Mouse (Mus musculus) intestine, embryonic 14.5 days (tissue): ENCODE data around the gene Pank4. TPM values are rescaled to one million over a fixed set of nuclear protein-coding genes. Genes with fewer than 3 reads are reported as not detected.

Source experiments
- ATAC-seq: fragments of 200-750 bp; cut with Nextera tagmentation; replicated peaks from 2 replicates; pipeline ENCODE4 v1.8.0; 2017; ENCODE audit warnings: low read depth, moderate number of reproducible peaks, moderate TSS enrichment, moderate library complexity; ENCODE audit not compliant: low FRiP score, low TSS enrichment
- DNase-seq: peaks from one replicate; pipeline ENCODE4 v3.0.0-alpha.2; 2018; ENCODE audit warnings: low spot score
- H3K27ac ChIP-seq: fragments of 300-500 bp; sonication (generic); 2 replicates; pipeline ENCODE4 v1.5.1; 2014; ENCODE audit warnings: low read depth, mild to moderate bottlenecking, control low read depth
- H3K27me3 ChIP-seq: fragments of 300-500 bp; sonication (generic); replicated peaks from 2 replicates; pipeline ENCODE4 v1.6.1; 2014; ENCODE audit warnings: low read length, control low read depth; ENCODE audit not compliant: control insufficient read depth, insufficient read depth
- H3K36me3 ChIP-seq: fragments of 300-500 bp; sonication (generic); 2 replicates; pipeline ENCODE4 v1.6.1; 2014; ENCODE audit warnings: low read length, control low read depth; ENCODE audit not compliant: control insufficient read depth, insufficient read depth
- H3K4me1 ChIP-seq: fragments of 300-500 bp; sonication (generic); replicated peaks from 2 replicates; pipeline ENCODE4 v1.6.1; 2014; ENCODE audit warnings: low read length, control low read depth, mixed read lengths; ENCODE audit not compliant: control insufficient read depth, insufficient read depth
- H3K4me2 ChIP-seq: fragments of 300-500 bp; sonication (generic); 2 replicates; pipeline ENCODE4 v1.6.1; 2014; ENCODE audit warnings: low read length
- H3K4me3 ChIP-seq: fragments of 300-500 bp; sonication (generic); 2 replicates; pipeline ENCODE4 v1.5.1; 2014; ENCODE audit warnings: low read depth, low read length, control low read depth, mixed read lengths
- H3K9ac ChIP-seq: fragments of 300-500 bp; sonication (generic); 2 replicates; pipeline ENCODE4 v1.6.1; 2014; ENCODE audit warnings: mild to moderate bottlenecking, low read length
- H3K9me3 ChIP-seq: fragments of 300-500 bp; sonication (generic); 2 replicates; pipeline ENCODE4 v1.6.1; 2016; ENCODE audit warnings: low read length, control low read depth; ENCODE audit not compliant: control insufficient read depth
- WGBS: fragments of 180-500 bp; shearing (Covaris S2); extraction: QIAGEN DNeasy Blood & Tissue Kit; methylation state at CpG from one replicate; pipeline ENCODE4 v1.1.7; 2014; 5-methylcytosine and 5-hydroxymethylcytosine counted together
- polyA plus RNA-seq: library from polyadenylated mRNA; unstranded; fragments of >200 nt; fragmentation: Nextera tagmentation; extraction: Ambion mirVana; gene quantifications from 2 replicates; pipeline ENCODE4 v1.2.1, GENCODE M21; 2014

The Pank4 gene
- polyA plus RNA-seq, 1 experiment from 2014 or later, result 45.4 TPM

DNA sequence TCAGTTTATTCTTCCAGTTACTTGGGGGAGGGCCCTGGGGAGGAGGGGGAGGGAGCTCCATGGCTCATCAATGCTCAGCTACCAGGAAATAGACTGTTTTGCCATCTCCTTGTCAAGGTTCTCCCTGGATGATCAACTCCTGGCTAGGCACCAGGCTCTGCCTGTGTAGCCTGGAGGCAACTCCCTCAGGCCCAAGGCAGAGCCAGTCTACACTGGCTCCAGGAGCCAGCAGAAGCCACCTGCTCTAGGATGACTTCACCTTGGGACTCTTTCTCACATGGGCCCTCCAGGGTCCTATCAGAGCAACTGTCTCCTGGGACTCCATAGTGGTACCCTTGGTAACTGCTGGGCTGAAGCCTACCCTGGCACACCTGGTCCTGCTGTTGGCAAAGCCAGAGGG lies 44.2 kb downstream of the Pank4 start:
- no peak overlapping the region for H3K9ac ChIP-seq
- no peaks in the 10 kb centered on the region for H3K9me3 ChIP-seq
- H3K27ac ChIP-seq, result no peak overlapping the region
- no peak overlapping the region for H3K4me3 ChIP-seq
- no peaks in the 10 kb centered on the region for H3K4me1 ChIP-seq
- H3K4me2 ChIP-seq, result no peak overlapping the region
- H3K36me3 ChIP-seq, result no peaks in the 10 kb centered on the region
- DNase-seq, result no peak
- no peak for ATAC-seq
- H3K27me3 ChIP-seq, result no peaks in the 10 kb centered on the region

DNA sequence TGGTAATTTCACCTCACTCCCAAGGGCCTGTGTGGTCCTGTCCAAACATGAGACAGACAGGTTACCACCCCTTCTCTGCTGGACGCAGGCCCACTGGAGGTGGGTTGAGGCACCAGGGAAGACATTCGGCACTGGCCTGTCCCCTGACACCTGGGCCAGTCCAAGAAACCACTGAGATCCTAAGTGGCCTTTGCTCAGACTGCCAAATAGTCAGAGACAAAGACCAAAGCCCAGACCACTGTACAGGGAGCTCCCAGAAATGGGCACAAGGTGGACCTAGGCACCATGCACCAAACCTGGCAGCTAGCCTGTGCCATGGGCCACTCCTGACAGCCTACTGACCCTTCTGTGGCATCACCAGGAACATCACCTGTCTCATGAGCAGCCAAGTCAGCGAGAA lies 45.3 kb downstream of the Pank4 start:
- Histone ChIP-seq H3K4me2 (no peak overlapping the region), H3K27me3 (no peaks in the 10 kb centered on the region), H3K4me3 (no peak overlapping the region), H3K9ac (no peak overlapping the region), H3K27ac (no peak overlapping the region), H3K9me3 (no peaks in the 10 kb centered on the region), H3K36me3 (no peaks in the 10 kb centered on the region), H3K4me1 (no peaks in the 10 kb centered on the region)
- 87% methylated on average over 3 of the region's 3 CpGs for WGBS
- no peak for DNase-seq
- ATAC-seq, result no peak

DNA sequence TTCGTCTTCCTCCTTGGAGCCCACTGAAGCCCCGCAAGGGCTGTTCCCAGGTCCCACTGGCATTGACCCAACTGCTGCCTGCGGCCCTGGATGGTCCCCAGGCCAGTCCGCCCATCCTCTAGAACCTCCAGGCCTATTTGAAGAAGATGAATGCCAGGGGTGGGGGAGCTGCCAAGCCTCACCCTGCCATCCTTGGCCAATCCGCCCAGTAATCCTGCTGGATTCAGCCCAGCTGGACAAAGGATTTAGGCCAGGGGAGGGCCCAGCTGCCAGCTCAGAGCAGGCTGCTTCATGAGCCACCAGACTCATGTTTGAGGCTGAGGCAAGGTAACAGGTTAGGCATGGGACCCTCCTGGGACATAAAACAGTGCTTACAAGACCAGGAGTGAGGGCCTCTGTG lies 46.9 kb downstream of the Pank4 start:
- ATAC-seq (no peak), DNase-seq (no peak)
- Histone ChIP-seq H3K9me3 (no peaks in the 10 kb centered on the region), H3K4me2 (no peak overlapping the region), H3K36me3 (no peaks in the 10 kb centered on the region), H3K27me3 (no peaks in the 10 kb centered on the region), H3K9ac (no peak overlapping the region), H3K27ac (no peak overlapping the region), H3K4me1 (no peaks in the 10 kb centered on the region), H3K4me3 (no peak overlapping the region)
- WGBS, result 91% methylated on average over 5 of the region's 5 CpGs

DNA sequence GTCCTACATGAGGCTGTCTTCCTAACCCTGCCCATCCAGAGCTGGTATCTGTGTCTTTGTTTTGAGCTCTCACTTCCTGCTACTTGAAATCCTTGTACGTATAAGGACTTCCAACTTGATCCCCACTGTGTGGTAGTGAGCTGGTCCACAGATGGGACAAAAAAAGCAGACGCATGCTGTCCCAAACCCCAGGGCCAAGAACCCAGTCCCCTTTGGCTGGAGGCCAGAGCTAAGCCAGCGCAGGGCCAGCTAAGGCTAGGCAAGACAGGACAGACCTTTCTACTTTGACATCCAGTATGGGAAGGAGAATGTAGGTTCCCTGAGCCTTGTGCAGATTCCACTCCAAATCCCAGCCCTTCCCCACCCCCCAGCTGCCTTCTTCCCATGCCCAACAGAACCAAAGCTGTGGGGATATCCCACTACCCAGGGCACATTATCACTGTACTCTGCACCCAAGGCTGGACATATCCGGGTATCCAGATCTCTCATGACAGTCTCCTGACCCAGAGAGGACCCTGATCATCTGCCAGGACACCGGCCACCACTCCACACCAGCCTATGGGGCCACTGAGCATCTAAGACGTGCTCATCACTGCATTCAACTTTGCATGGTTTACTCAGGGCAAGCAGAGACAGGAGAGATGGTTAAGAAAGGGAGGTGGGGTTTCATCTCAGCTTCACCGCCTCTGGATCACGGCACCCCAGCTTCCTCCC lies 47.5 kb downstream of the Pank4 start:
- Histone ChIP-seq H3K9ac (no peak overlapping the region), H3K27ac (no peak overlapping the region)

DNA sequence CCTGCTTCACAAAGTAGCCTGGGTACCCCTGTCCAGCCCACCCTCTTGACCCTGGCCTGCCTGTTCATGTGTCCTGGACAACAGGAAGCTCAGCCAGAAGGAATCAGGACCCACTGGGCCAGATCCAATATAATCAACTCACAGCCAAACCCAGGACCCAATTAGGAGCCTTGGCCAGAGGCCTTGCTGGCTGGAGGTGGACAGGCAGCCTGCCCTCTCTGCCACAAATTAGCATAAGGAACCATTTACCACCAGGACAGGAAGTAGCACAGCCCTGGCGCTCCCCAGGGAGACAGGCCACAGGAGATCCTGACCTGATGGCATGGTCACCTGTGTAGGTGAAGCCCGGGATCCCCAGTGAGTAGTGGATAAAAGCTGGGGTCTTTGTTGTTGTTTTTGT lies 48.2 kb downstream of the Pank4 start:
- Histone ChIP-seq H3K9ac (no peak overlapping the region), H3K4me1 (no peaks in the 10 kb centered on the region), H3K36me3 (no peaks in the 10 kb centered on the region), H3K9me3 (no peaks in the 10 kb centered on the region), H3K27ac (no peak overlapping the region), H3K4me2 (no peak overlapping the region), H3K27me3 (no peaks in the 10 kb centered on the region), H3K4me3 (no peak overlapping the region)
- WGBS, result 63% methylated on average over 2 of the region's 2 CpGs
- DNase-seq (no peak), ATAC-seq (no peak)

More for the DNA sequence above, 47.5 kb downstream of the Pank4 start:
- DNase-seq (no peak), ATAC-seq (no peak)
- no peaks in the 10 kb centered on the region for H3K9me3 ChIP-seq
- no peak overlapping the region for H3K4me2 ChIP-seq
- WGBS, result 76% methylated on average over 8 of the region's 8 CpGs
- no peaks in the 10 kb centered on the region for H3K27me3 ChIP-seq
- H3K4me1 ChIP-seq, result no peaks in the 10 kb centered on the region
- H3K4me3 ChIP-seq, result no peak overlapping the region
- no peaks in the 10 kb centered on the region for H3K36me3 ChIP-seq

DNA sequence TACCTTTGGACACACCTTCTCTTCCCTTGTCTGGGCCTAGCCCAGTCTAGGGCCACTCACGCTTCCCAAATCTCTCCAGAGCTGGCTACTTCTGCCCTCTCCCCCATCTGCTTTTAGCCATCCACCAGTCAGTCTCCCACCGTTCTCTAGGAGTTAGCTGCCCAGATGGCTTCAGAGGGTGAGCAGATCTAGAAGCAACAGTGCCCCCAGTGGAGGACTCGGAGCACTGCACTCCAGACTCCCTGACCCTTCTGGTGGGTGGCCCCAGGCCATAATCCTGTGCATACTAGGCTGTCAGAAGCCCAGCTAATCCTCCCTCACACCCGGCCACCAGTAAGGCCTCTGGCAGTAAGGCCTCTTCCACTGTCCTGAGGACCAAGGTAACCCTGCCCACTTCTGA lies 48.9 kb downstream of the Pank4 start:
- ATAC-seq (peak; percentile 53; the same call in 1 of the 2 replicates), DNase-seq (peak; percentile 83)
- H3K4me1 ChIP-seq, result no peaks in the 10 kb centered on the region

DNA sequence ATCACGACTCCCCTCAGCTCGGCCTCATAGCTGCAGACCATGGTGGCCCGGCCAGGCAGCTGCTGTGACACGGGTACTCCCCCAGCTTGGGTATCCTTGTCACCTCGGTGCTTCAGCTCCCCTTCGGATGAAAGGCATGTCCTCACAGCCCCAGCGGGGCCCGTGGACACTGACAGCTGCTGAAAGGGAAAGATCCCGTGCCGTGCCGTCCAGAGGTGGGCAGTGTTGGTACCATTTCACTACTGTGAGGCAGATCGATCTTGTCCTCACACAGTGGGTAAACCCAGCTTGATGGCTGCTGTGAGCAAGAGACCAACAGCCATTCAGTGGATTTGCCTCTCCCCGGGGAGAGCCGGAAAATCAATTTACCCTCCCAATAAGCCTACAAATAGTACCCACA lies 50.3 kb downstream of the Pank4 start:
- ATAC-seq (no peak), DNase-seq (no peak)
- Histone ChIP-seq H3K9me3 (no peaks in the 10 kb centered on the region), H3K36me3 (no peaks in the 10 kb centered on the region), H3K9ac (no peak overlapping the region), H3K27ac (no peak overlapping the region), H3K4me2 (no peak overlapping the region), H3K4me3 (no peak overlapping the region), H3K27me3 (no peaks in the 10 kb centered on the region), H3K4me1 (peaks cover 4% of the 10 kb centered on the region)
- 75% methylated on average over 14 of the region's 14 CpGs for WGBS

More for the DNA sequence above, 48.9 kb downstream of the Pank4 start:
- Histone ChIP-seq H3K4me2 (no peak overlapping the region), H3K9ac (no peak overlapping the region), H3K36me3 (no peaks in the 10 kb centered on the region), H3K4me3 (no peak overlapping the region), H3K27ac (no peak overlapping the region), H3K27me3 (no peaks in the 10 kb centered on the region), H3K9me3 (no peaks in the 10 kb centered on the region)
- WGBS, result 4% methylated on average over 4 of the region's 4 CpGs

DNA sequence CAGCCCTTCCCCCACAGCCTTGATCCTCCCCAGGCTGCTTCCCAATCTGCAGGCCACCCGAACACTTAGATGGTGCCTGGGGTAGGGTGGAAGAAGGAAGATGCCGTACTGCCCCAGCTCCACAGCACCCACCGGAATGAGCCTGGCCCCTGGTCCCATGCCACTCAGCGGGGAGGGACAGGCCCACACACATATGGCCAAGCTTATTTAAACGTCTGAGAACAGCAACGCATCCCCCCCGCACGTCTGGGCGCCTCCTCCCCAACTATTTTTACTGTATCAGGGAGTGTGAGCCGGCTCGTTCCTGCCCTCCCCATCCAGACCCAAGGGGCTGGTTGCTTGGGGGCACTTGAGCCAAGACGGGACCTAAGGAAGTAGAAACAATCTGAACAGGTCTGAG lies 50.9 kb downstream of the Pank4 start:
- Histone ChIP-seq H3K9ac (no peak overlapping the region), H3K27me3 (no peaks in the 10 kb centered on the region), H3K36me3 (no peaks in the 10 kb centered on the region), H3K9me3 (no peaks in the 10 kb centered on the region), H3K4me3 (no peak overlapping the region), H3K4me1 (peaks cover 9% of the 10 kb centered on the region), H3K4me2 (no peak overlapping the region), H3K27ac (no peak overlapping the region)
- ATAC-seq, result no peak
- DNase-seq, result no peak
- 71% methylated on average over 12 of the region's 12 CpGs for WGBS

DNA sequence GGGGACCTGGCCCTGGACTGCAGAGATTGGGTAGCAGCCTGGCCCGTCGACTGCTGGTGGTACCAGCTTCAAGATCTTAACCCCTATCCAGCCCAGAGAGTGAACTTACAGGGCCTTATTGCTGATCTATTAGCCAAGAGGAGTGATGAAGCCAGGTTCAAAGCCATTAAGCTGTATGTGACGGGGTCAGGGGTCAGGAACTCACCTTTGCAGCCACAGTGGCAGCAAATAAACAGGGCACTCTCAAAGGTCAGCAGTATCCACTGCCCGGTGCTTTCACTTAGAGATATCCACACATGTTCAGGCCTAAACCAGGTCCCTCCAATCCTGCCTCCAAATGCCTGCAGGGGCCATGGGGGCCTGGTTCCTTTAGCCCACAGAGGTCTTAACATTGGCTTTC lies 51.6 kb downstream of the Pank4 start:
- Histone ChIP-seq H3K27me3 (no peaks in the 10 kb centered on the region), H3K27ac (no peak overlapping the region), H3K4me2 (no peak overlapping the region), H3K9ac (no peak overlapping the region), H3K4me1 (peaks cover 9% of the 10 kb centered on the region), H3K36me3 (no peaks in the 10 kb centered on the region), H3K9me3 (no peaks in the 10 kb centered on the region), H3K4me3 (no peak overlapping the region)
- WGBS, result 60% methylated on average over 4 of the region's 4 CpGs
- DNase-seq (no peak), ATAC-seq (no peak)
